Mouse (Mus musculus) right cerebral cortex, adult 2 months (tissue): Measurements from ENCODE around the gene Aldh1b1.

Experiments
- DNase-seq, 2 experiments: peaks; one replicate each; pipeline ENCODE4 v3.0.0; 2021 to 2022; ENCODE audit warnings: low spot score in 2 of 2

The Aldh1b1 gene

GRCm38 (mm10) chr4:45785959-45786358 lies 12.9 kb upstream of the Aldh1b1 start:
- DNase-seq = no peak

- no peak for DNase-seq
These were observed 12.1 kb upstream of the Aldh1b1 start for GRCm38 (mm10) chr4:45786674-45787073.

GRCm38 (mm10) chr4:45788446-45789081 lies 10.3 kb upstream of the Aldh1b1 start:
- no peak for DNase-seq

- peak; percentile 43 to 57 for DNase-seq
These were observed 9.4 kb upstream of the Aldh1b1 start for GRCm38 (mm10) chr4:45789263-45789958.

- no peak for DNase-seq
These were observed 8.8 kb upstream of the Aldh1b1 start for GRCm38 (mm10) chr4:45790018-45790417.

- DNase-seq = no peak
These were observed 3.5 kb upstream of the Aldh1b1 start for GRCm38 (mm10) chr4:45795191-45795811.

- no peak for DNase-seq
These were observed 2.1 kb upstream of the Aldh1b1 start for GRCm38 (mm10) chr4:45796760-45797159.

- DNase-seq = no peak
These were observed 1.2 kb downstream of the Aldh1b1 start for GRCm38 (mm10) chr4:45799956-45800537.

- DNase-seq = no peak
These were observed 4.1 kb downstream of the Aldh1b1 start for GRCm38 (mm10) chr4:45802900-45803299.

- DNase-seq = no peak
These were observed 9.2 kb downstream of the Aldh1b1 start for GRCm38 (mm10) chr4:45808034-45808433.

GRCm38 (mm10) chr4:45811250-45811649 lies 12.4 kb downstream of the Aldh1b1 start:
- DNase-seq = no peak

GRCm38 (mm10) chr4:45815542-45815941 lies 16.7 kb downstream of the Aldh1b1 start:
- DNase-seq = peak; percentile 46 to 65

GRCm38 (mm10) chr4:45818814-45819207 lies 20.0 kb downstream of the Aldh1b1 start:
- no peak for DNase-seq

- DNase-seq = peak; percentile 41 to 45
These were observed 20.5 kb downstream of the Aldh1b1 start for GRCm38 (mm10) chr4:45819208-45819931.

GRCm38 (mm10) chr4:45820074-45820830 lies 21.4 kb downstream of the Aldh1b1 start:
- peak; percentile 59 to 72 for DNase-seq

GRCm38 (mm10) chr4:45821995-45822394 lies 23.2 kb downstream of the Aldh1b1 start:
- no peak for DNase-seq

GRCm38 (mm10) chr4:45822781-45823575 lies 24.2 kb downstream of the Aldh1b1 start:
- DNase-seq = no peak

GRCm38 (mm10) chr4:45824049-45824760 lies 25.4 kb downstream of the Aldh1b1 start:
- no peak for DNase-seq

GRCm38 (mm10) chr4:45824761-45825556 lies 26.1 kb downstream of the Aldh1b1 start:
- DNase-seq = no peak
